Mouse (Mus musculus) spleen, adult 18-20 months (tissue): Measurements from ENCODE around the gene Fkbp4.
A peak's percentile ranks its signal among the peaks of the same experiment; 100 is the strongest.

Experiments used
- DNase-seq, 2 experiments: peaks; one replicate each; pipeline ENCODE4 v3.0.0; 2022; ENCODE audit warnings: mixed read lengths in 2 of 2

Fkbp4 gene

DNA sequence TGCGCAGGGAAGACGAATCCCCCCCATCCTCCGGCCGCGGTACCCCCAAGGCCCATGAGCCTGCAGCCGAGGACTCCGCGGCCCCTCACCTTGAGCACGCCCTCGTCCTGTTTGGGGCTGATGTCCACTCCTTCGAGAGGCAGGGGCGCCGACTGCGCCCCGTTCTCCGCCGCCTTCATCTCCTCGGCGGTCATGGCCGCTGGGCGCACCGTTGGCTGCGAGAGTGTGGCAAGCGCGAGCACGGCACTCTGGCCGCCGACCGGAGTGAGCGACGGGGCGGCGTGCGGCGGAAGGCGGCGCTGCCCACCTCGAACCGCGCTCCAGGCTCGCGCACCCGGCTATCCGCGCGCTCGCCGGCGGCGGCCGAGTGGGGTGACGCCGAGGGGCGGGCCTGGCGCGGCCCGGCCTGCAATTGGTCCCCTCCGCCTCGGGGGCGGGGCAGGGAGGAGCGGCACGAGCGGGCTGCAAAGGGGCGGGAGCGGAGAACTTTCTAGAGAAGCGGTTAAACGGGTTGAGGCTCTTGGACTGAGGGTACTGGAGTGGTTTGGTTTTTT, at the start of gene Fkbp4:
Fkbp4 (minus strand) TSS at position 361 of the 554 bp plus-strand sequence.
- peak; percentile 91 to 95 for DNase-seq

DNA sequence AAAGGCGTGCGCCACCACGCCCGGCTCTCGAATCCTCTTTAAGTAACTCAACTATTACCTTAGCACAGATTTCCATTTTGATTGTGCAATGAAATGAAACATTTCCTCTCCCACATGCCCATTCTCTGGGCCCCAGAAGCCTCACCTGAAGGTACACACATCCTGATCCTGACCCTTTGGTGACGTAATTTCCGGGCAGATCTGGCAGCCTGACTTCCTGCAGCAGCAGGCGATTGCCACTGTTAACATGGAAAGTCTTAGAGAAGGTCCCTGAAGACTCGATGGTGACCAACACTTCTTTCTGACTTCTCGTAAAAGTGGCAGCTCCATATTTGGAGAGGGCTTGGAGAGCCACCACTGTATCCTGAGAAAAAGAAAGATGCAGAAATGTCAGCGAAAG, 49.3 kb upstream of the Fkbp4 start:
- no peak for DNase-seq

DNA sequence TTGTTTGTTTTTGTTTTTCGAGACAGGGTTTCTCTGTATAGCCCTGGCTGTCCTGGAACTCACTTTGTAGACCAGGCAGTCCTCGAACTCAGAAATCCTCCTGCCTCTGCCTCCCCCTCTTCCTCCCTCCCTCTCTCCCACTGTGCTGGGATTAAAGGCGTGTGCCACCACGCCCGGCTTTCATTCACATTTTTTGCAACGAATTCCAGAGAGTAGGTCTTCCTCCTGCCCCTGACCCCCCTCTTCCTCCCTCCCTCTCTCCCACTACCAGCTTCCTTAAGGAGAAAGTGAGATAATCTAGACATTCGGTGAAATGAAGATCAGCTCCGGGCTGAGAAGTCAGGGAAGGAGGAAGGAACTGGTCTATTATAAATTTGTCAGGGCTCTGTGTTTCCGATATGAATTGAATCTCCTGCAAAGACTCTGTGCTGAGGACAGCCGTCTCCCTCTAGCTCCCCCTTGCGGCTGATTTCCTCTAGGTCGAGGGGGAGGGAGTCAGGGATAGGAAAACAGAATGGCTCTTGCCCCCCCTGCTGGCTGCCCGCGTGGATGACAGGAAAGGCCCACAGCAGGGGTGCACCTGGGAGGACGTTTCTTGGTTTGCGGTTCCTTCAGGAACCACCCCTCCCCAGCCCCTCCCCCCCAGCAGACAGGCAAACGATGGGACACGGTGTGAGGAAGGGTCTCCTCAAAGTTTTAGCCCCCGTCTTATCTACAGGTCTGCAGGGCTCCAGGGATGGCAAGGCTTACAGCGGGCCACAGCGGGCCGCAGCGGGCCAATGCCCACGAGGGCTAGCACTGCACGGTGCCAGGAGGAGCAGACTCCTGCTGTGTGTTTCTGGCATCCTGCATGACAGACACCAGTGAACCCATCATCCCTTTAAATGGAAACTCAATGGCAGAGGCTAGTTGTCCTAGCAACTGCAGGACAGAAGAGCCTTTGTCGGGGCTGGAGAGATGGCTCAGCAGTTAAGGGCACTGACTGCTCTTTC, 41.3 kb upstream of the Fkbp4 start:
- peak; percentile 81 to 95 for DNase-seq

DNA sequence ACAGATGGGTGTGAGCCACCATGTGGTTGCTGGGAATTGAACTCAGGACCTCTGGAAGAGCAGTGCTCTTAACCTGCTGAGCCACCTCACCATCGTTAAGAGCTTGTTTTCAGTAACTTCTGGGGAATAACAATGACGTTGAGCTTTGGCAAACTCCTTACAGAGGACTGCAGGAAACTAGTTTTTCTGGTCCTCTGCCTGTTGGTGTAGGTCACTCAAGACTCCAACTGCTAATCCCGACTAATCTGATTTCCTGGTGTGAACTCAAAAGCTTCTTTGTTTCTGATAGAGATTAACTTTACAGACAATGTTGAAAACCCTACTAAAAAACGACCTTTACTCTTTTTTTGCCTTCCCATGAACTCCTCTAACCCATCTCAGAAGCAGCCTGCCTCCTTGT, 39.0 kb upstream of the Fkbp4 start:
- no peak for DNase-seq

DNA sequence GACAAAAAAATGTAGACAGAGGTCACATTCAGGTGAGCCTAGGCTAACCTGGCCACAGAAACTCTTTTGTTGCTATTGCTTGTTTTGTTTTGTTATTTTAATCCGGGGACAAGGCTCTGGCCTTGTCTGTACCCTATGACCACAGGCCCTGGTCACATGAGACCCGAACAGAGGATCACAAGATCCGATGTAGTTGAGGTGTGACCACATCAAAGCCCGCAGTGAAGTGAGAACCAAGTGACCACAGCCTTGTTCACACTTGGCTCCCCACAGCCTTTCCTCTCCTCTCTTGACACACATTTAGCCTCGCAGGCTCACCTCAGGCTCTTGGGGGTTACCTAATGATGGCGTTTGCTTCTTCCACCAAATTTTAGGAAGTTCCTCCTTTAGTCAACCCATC, 35.6 kb upstream of the Fkbp4 start:
- DNase-seq = no peak

DNA sequence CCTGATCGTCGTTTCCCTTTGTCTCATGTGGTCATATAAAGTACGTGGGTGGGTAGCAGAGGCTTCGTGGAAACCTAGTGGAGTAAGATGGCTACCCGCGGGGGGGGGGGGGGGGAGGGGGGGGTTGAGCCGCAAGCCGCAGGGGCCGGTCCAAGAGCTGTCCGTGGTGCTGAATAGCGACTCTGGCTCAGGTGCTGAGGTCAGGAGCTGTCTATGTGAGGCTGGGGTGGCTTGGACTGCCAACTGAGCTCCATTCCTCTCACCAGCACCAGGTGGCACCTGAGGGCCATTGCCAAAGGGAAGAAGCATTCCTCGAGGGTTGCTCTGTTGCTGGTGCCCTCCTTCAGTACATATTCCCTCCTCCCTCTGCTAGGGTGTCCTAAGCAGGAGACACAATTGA, 31.0 kb upstream of the Fkbp4 start:
- DNase-seq = peak in 1 of 2 experiments; percentile 6

DNA sequence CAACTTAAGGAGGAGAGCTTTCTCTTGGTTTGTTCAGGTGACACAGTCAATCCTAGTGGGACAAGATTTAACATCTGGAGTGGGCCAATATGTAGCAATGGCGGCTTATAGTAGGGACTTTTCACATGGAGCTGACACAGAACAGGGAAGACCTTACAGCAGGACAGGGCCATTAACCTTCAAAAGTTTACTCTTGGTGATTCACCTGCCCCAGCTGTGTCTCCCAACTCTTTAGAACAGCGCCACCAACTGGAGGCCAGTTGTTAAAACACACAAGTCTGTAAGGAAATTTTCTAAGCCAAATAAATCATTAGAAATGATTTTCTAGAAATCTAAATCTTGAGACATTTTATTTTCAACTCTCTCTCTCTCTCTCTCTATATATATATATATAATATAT, 28.8 kb upstream of the Fkbp4 start:
- no peak for DNase-seq

DNA sequence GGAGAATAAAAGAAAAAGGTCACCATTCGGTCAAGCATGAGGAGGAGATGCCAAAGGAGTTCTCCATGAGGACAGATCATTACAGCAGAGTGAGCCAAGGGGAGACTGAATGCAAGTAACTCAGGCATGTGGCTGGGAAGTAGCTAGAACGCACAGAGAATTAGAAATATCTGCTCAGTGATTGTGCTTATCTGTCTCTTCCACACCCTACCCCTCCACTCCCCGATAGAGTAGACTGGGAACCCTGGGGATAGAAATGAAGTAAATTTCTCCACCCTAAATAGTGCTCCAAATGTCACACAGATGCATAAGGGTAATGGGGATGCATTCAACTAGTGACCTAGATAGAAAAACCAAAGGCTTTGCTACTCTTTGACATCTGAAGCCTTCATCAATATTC, 28.1 kb upstream of the Fkbp4 start:
- DNase-seq = no peak

DNA sequence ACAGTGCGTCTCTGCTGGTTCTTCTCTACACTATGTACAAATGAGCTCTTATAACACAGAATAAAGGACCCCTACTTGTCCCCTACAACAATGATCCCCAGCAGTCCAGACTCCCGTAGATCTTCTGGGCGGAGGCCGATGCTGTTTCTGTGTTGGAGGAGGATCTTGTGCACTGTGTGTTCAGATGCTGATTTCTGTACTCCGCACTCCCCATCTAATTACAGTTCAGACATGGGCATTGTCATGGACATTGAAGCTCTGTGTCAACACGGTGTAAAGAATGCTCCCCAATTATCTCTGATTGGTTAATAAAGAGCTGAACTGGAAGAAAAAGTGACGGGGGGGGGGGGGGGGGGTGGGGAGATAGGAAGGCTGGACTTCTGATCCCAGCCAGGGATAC, 27.6 kb upstream of the Fkbp4 start:
- DNase-seq = no peak

DNA sequence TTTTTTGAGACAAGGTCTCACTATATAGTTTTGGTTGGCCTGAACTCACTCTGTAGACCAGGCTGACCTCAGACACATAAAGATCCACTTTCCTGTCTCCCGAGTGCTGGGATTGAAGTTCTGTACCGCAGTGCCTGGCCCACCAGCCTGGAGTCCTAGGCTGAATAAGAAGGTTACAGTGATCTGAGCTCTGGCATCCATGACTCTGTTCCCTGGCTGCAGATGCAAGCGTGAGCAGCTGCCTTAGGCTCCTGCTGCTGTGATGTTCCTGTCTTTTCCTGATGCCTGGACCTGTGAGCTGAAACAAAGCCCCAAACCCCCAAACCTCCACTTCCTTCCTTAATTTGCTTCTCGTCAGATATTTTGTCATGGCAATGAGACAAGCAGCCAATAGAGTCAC, 26.5 kb upstream of the Fkbp4 start:
- DNase-seq = no peak

DNA sequence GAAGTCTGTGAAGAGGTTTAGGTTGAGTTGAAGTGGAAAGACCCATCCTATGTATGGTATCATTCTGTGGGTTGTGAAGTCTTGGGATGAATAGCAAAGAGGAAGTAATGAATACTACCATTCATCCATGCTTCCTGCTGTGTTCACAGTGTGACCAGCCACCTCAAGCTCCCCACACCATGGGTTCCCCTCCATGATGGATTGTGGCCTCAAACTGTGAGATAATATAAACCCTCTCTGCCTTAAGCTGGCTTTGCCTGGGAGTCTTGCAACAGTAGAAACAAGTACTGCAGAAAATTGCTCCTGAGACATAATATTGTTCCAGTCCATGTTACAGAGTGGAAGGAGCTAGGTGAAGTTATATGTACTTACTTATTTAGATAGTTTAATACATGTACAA, 23.1 kb upstream of the Fkbp4 start:
- DNase-seq = no peak

DNA sequence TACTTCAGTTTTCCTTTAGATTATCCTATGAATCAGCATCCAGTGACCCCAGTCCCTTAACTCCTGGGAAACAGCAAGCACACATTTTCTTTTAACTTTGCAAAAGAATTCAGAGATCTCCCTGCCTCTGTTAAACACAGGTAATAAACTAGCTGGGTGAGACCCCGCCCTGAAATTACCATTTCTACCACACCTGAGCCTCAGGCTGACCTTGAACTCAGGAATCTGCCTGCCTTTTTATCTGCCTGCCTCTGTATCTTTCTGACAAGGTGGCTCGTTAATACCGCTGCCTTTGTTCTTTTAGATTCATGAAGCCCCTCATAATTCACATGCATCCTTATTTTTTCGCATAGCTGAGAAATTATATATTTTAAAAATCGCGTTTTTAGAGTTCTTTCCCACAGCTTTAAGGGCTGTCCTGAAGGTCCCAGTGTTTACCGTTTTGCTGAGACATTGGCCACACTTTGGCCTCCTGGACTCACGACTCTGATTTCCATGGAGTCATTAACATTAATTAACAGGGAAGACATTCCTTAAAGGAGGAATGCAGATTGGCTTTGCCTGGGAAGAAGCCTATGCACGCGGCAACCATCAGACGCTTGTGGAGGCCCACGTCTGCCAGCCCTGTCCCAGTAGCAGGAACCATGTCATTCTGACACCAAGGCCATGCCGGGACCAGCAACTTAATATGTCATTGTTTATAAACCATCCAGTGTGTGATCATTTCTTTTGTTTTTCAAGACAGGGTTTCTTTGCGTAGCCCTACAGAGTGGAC, 22.4 kb upstream of the Fkbp4 start:
- DNase-seq = no peak

DNA sequence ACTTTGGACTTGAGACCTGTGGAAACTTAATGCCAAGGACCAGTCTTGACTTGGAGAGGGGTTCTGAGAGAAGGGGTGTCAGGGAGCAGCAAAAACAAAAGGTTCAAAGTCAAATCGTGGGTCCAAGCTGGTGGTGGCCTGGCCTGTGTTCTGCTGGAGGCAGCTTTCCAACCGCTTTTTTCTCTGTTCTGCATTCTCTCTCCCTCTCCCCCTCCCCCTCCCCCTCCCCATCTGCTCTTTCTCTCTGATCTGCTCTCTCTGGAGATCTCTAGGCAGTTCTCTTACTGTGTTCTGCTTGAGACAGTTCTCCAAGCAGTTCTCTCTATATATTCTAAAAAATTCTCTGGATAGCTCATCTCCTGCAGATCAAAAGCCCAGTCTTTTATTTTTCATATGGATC, 21.8 kb upstream of the Fkbp4 start:
- DNase-seq = no peak

DNA sequence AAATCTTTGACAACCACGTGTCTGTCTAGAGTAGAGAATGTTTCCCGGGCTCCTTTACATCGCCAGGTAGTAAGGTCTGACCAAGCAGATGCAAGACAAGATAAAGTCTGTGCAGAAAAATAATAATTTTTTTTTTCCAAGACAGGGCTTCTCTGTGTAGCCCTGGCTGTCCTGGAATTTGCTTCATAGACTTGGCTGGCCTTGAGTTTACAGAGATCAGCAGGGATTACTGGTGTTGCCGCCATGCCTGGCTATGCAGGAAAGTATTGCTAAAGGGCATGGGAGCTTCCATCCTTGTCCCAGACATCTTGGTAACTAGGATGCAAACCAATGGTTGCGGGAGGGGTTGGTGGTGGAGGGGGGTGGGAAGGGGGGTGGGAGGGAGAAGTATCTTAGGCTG, 18.7 kb upstream of the Fkbp4 start:
- no peak for DNase-seq

DNA sequence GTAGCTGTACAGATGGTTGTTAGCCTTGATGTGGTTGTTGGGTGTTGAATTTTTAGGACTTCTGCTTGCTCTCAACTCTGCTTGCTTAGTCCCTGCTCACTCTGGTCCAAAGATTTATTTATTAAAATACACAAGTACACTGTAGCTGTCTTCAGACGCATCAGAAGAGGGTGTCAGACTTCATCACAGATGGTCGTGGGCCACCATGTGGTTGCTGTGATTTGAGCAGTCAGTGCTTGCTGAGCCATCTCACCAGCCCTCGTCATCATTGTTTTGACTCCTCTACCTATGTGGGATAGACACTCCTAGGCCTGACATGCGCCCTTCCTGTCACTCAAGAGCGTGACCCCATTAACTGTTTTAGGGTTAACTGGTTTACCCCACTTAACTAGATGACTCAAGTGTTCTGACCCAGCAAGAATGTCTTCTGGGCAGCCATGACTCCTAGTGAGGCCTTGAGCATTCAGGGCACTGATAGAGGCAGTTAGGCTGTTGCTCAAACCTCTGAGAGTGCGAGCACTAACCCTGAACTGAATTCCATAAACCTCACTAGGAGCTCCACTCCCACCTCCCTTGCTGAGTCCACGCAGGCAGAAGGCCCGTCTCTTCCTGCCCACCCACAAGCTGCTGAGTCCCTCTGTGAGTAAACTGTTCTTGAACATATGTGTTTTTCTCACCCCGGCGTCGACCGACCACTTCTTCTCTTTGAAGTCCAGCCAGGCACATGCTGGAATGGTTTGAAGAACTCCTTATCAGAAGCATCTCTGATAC, 17.5 kb upstream of the Fkbp4 start:
- no peak for DNase-seq

DNA sequence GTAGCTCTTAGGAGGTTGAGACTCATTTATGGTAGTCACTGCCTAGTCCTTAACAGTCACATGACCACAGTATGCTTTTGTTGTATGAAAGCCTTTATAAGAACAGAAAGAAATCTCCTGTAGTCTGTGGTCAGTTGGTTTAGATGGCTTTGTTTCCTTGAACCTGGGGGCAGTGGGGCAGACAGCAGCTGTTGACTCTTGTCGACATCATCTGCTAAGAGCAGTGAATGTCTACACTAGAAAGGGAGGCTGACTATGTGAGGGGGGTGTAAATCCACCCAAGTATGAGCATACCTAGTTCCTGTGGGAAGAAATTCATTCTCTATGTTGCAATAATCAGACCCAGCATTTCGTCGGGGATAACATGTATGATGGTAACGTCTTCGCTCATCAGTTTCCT, 8.6 kb upstream of the Fkbp4 start:
- DNase-seq = no peak

DNA sequence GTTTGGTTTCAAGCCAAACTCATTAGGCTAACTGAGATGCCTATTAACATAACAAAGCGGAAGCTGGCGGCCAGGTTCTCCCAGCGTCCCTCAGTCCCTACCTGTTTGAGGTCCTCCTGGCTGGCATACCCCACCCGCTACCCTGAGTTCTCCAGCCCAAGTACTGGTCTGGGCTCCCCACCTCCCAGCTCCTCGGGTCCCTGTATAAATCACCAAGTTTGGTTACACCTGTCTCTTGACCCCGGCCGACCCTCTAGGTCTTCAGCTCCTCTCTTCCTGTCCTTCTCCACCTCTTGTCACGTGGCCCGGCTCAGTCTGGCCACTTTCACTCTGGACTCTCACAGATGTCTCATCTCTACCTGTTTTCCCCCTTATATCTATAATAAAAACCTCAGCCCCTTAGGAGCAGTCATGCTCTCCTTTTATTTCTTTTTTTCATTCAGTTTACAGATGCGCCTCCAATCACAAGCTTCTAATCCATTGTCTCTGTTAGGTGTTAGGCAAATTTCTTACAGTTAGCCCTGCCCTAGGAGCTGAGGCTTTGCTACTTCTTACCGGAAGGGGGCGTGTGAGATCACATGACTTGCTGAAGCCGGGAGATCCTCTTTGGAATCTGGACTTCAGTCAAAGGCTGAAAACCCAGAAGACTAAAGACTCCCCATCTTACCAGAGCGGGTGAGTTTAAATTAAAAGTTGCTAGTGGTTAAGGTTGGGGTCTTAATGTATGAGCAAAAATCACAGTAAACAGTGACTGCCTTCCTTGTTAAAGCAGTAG, 7.5 kb upstream of the Fkbp4 start:
- DNase-seq = no peak

DNA sequence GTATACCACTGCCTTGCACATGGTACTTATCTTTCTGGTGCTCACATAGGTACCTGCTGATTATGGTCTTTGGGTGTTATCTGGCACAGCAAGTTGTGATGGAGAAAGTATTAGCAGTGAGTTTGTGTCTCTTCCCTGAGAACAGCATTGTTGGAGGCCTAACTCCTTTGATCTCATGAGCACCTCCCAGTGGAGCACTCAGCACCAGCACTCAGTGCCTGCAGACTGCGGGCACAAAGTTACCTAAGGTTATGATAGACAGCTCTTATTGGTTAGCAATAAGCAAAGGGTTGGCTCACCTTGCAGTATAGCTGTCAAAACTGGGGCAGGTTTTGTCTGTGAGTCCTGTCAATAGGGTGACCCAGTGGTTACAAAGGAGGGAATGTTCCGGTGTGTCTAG, 1.8 kb upstream of the Fkbp4 start:
- DNase-seq = no peak

DNA sequence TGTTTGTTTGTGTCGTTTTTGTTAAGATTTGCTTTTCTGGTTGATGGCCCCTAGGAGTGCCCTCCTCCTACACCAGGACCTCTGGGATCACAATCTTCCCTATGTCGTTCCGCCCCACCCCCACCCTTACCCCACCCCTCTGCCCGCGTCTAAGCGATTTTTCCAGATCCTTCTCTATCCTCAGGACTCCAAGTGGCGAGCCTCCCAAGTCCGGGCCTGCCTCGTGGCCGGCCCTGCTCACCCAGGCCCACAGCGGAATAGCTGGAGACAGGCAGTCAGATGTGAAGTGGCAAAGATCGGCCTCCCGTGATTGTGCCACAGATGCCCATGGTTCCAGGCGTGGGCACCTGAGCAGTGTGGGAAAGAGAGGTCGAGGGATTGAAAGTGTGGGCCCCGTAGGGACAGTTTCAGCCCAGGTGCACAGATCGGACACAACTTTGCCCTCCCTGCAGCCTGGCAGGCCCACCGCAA, 429 bp upstream of the Fkbp4 start:
- DNase-seq = peak in 1 of 2 experiments; percentile 23

DNA sequence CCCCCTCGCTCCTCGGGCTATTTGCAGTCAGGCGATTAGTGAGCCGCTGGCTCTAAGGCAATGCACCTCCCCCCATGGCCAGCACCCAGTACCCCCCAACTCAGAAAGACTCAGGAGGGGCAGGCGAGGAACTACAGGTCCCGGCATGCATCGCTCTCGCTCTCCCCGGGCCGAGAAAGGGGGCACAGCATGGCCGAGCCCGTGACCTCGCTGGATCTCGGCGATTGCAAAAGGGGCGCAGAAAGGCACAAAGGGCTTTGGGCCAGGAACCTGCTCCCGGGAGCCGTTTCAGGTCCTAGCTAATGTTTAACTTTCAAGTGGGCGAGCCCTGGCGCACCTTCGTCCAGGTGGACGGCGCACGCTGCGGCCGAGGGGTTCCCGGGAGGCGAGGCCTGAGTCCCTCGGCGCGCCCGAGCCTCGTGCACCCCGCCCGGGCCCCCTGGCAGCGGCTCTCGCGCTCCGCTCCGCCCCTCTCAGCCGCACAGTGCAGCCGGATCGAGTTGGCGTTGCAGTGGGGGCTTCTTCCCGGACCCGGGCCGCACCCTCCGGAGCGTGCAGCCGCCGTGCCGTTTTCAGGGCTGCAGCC, 653 bp downstream of the Fkbp4 start:
- DNase-seq = peak; percentile 50 to 67

DNA sequence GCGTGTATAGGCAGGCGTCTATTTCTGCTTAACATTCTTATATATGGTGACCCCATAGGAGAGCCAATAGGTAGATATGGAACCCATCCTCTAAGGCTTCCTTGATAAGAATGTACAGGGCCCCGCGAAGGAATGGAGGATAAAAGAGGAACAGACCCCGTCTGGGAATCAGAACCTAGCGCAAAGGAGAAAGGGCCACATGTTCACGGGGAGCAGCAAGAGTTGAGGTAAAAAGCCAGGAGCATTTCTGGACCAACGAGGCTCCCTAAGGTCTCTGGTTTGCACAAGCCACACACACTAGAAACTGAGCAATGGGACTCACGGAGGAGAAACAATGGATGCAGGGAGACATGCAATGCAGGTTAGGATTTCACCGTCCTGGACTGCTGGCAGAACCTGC, 1.2 kb downstream of the Fkbp4 start:
- no peak for DNase-seq
